Mouse (Mus musculus) thymus, postnatal 36 days (tissue): ENCODE results near the gene Mdp1.

Experiments used
- DNase-seq, 2 experiments: peaks; one replicate each; pipeline ENCODE4 v3.0.0; 2022; ENCODE audit warnings: mixed read lengths in 2 of 2

Mdp1 gene

DNA sequence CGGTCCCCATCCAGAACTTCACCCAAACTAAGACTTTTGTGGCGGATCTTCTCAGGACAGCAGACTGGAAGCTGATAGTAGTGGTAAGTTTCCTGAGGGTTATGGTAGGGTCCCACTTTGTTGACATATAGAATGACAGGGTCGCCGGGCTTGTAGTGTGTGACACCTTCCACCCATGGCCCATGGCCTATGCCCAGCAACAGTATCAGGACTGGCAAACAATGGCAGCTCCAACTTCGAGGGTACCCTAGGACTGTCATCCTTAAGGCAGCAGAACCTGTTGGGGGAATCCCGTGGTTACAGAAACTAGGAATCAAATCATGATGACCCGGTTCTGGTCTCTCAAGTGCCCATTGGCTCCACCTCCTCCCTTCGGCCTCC is 17.6 kb downstream of the Mdp1 start:
- DNase-seq, result no peak

GRCm38 (mm10) chr14:55641291-55641690 is 19.0 kb downstream of the Mdp1 start:
- no peak for DNase-seq

- DNase-seq, result no peak
Measured at GRCm38 (mm10) chr14:55640816-55641215, 19.5 kb downstream of the Mdp1 start.

DNA sequence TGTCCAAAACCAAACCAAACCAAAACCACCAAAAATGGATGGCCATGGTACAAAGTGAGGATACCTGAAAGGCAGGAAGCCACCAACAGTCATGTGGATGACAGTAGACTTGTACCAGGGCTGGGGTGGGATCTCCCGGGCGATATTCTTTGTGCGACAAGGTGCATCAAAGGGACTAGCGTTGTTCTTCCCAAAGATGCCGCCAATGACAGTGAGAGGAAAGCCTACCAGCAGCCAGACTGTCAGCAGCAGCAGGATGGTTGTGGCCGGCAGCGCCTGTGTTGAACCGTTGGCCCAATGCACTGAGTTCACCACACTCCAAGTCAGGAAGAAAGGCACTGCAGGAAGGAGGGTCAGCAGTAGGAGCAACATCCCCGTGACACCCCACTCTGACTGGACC is 22.5 kb downstream of the Mdp1 start, which contains the start of gene Gm49378:
Gm49378 (minus strand) TSS at position 101 of the 400 bp plus-strand sequence.
- no peak for DNase-seq

DNA sequence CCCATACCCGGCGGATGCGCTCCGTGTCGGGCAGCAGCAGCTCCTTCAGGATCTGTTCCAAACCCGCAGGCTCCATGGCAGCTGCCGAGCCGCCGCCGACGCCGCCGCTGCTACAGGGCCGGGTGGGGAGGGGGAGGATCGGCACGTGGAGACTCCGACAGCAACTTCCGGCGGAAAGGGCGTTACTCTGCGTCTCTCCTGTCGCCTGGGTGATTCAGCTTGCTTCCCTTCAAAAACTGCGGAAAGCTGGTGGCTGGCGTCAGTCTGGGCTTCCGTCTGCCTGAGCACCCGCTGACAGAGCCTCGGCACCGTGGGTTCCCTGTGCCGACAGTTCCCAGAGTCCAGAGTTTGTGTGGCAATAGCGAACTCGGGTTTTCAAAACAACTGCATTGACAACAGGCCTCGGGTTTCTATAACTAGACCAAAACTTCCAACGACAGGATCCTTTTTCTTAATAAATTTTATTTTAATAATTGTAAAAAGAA is 24.7 kb downstream of the Mdp1 start, which contains the start of gene Ipo4:
Ipo4 (minus strand) TSS at position 435 of the 485 bp plus-strand sequence.
- peak; percentile 83 to 89 for DNase-seq

- DNase-seq, result no peak
Measured at GRCm38 (mm10) chr14:55634874-55635522, 25.3 kb downstream of the Mdp1 start.

GRCm38 (mm10) chr14:55629312-55629711 is 31.0 kb downstream of the Mdp1 start:
- peak; percentile 76 to 81 for DNase-seq

DNA sequence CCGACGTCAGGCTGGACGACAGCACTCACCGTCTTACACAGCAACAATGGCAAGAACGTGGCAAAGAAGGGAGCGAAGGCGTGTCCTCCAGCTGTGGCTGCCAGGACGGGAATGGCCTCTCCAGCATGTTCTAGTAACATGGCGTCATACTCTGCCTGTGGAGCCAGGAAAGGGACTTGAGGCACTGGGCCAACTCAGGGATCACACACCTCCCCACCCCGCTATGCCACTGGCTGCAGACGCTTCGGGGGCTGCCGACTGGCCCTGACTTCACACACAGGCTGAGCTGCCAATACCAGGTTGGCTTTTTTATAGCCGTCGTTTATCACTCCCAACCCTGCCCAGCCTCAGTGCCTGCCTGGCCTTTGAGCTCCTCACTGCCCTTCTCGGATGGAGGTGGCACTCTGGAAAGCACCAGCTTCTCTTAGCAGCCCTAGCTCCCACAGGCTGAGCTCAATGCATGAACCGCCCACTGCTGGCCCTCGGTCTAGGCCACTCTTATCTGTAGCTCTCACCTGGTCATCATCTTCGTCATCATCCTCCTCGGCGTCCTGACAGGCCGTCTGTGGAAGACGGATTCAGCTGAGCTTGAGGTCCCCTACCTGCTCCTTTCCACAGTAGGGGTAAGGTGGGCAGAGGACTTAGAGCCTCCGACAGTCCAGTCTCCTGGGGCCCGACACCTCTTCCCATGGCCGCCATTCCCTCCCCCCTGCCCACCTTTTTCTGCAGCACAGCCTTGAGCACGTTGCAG is 32.1 kb downstream of the Mdp1 start:
- DNase-seq, result no peak

- no peak for DNase-seq
Measured at GRCm38 (mm10) chr14:55618486-55619195, 41.7 kb downstream of the Mdp1 start.

GRCm38 (mm10) chr14:55617822-55618221 is 42.5 kb downstream of the Mdp1 start, which contains the start of gene Rec8:
Rec8 (plus strand) TSS chr14:55618037.
- DNase-seq, result no peak

- no peak for DNase-seq
Measured at GRCm38 (mm10) chr14:55616844-55617243, 43.5 kb downstream of the Mdp1 start.

- DNase-seq, result no peak
Measured at GRCm38 (mm10) chr14:55615876-55616275, 44.4 kb downstream of the Mdp1 start.

- no peak for DNase-seq
Measured at GRCm38 (mm10) chr14:55614565-55615178, 45.6 kb downstream of the Mdp1 start.

- DNase-seq, result no peak
Measured at GRCm38 (mm10) chr14:55613346-55613745, 47.0 kb downstream of the Mdp1 start.

- DNase-seq, result no peak
Measured at GRCm38 (mm10) chr14:55608339-55608738, 52.0 kb downstream of the Mdp1 start.
